Comparison of ENCODE assay signal across 8 mouse cellular contexts in the genomic region with DNA sequence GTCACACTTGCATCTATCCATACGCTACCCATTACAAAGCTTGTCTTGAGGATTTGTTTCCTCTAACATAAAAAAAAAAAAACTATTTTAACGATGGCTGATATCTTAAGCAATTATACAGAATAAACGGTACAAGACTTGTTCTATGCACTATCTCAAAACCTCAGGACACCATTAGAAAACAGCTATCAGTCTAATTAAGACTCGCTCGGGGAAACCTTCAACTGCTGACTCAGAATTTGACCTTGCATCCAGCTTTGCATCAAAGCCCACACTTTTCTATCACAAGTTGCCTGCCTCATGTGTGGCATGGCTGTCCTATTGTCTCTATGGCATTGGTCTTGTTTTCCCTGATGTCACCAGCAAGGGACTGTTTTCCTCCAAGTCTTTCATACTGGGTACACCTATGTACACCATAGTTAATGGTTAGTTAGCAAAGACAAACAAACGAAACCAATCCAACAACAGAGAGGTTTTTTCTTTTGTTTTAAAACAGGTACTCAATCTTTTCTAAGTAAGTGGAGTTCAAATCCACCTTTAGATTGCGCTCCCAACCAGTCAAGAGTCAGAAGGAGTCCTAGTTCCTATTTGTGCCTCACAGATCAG. TPM values are rescaled to one million over a fixed set of nuclear protein-coding genes. Genes with fewer than 3 reads are reported as not detected.
A peak's percentile ranks its signal among the peaks of the same experiment; 100 is the strongest.
DNase-seq lines count a peak whose midpoint lies in the region; ATAC-seq lines count a peak whose summit lies in the region.

No protein-coding gene starts in this region.

- peak overlapping the region; percentile 64 for H3K4me2 ChIP-seq in neural tube, embryonic 11.5 days (ENCODE audit: low read depth)
- H3K4me2 ChIP-seq in liver, embryonic 12.5 days = peak overlapping the region; percentile 79

- H3K27me3 ChIP-seq in neural tube, embryonic 11.5 days (ENCODE audit: control insufficient read depth, insufficient read depth, low read length) = no peaks in the 10 kb centered on the region
- no peaks in the 10 kb centered on the region for H3K27me3 ChIP-seq in liver, embryonic 12.5 days (replicated peaks)

- peak; percentile 22 to 72 for DNase-seq in adrenal gland, adult (ENCODE audit: inconsistent age in 2 of 2, low spot score in 1 of 2)
- DNase-seq in adrenal gland, postnatal 25 days = no peak
- no peak for DNase-seq in neural tube, embryonic 11.5 days (ENCODE audit: low spot score)
- DNase-seq in neural tube, embryonic 10.5 days (ENCODE audit: extremely low spot score, low spot score) = no peak
- no peak for DNase-seq in spleen, postnatal 36 days (ENCODE audit: low spot score in 2 of 2)
- DNase-seq in cerebellum, postnatal 25 days = no peak
- no peak for DNase-seq in thymus, postnatal 0 days (ENCODE audit: low spot score)

- no peaks in the 10 kb centered on the region for H3K9me3 ChIP-seq in neural tube, embryonic 11.5 days (ENCODE audit: control insufficient read depth, low read length)
- no peaks in the 10 kb centered on the region for H3K9me3 ChIP-seq in liver, embryonic 12.5 days (replicated peaks)

- 91% methylated on average over 7 of the region's 7 CpGs for WGBS in neural tube, embryonic 11.5 days
- 47% methylated on average over 7 of the region's 7 CpGs for WGBS in liver, embryonic 12.5 days (ENCODE audit: insufficient replicate concordance)

- H3K36me3 ChIP-seq in neural tube, embryonic 11.5 days (ENCODE audit: control insufficient read depth, insufficient read depth, low read length) = peaks cover 7% of the 10 kb centered on the region; the same call in 1 of the 2 replicates
- peaks cover 61% of the 10 kb centered on the region for H3K36me3 ChIP-seq in liver, embryonic 12.5 days

- H3K4me1 ChIP-seq in neural tube, embryonic 11.5 days (ENCODE audit: control insufficient read depth, insufficient read depth, low read length) = peaks cover 8% of the 10 kb centered on the region
- peaks cover 63% of the 10 kb centered on the region for H3K4me1 ChIP-seq in liver, embryonic 12.5 days

- no peak overlapping the region for H3K27ac ChIP-seq in neural tube, embryonic 11.5 days (ENCODE audit: low read depth, low read length)
- peak overlapping the region; percentile 95 for H3K27ac ChIP-seq in liver, embryonic 12.5 days

- H3K4me3 ChIP-seq in neural tube, embryonic 11.5 days (ENCODE audit: low read depth, low read length) = peak overlapping the region; percentile 67
- H3K4me3 ChIP-seq in liver, embryonic 12.5 days = peak overlapping the region; percentile 95

- no peak for ATAC-seq in neural tube, embryonic 11.5 days (ENCODE audit: insufficient read depth, low FRiP score, low TSS enrichment)
- no peak for ATAC-seq in liver, embryonic 12.5 days

- no peak overlapping the region for H3K9ac ChIP-seq in neural tube, embryonic 11.5 days (ENCODE audit: low read length)
- H3K9ac ChIP-seq in liver, embryonic 12.5 days = peak overlapping the region; percentile 97

RNA-seq across cellular contexts. Expression of gene Bag1, which starts 1.5 kb away (rescaled TPM):
- 276 and 283 TPM in 2 replicates for total RNA-seq in adrenal gland, postnatal 25 days (2021)
- 226 and 241 TPM in 2 replicates for polyA plus RNA-seq in neural tube, embryonic 11.5 days (2014; fragmentation: Nextera tagmentation; extraction: Ambion mirVana)
- 185 and 192 TPM in 2 replicates for polyA plus RNA-seq in liver, embryonic 12.5 days (2016; fragmentation: Nextera tagmentation; extraction: Ambion mirVana)
- 185 and 190 TPM in 2 replicates for polyA plus RNA-seq in thymus, postnatal 0 days (2015; fragmentation: Nextera tagmentation; extraction: Ambion mirVana)

RNA-seq across cellular contexts. Expression of gene Chmp5, which starts 1.6 kb away (rescaled TPM):
- 103 and 105 TPM in 2 replicates for total RNA-seq in adrenal gland, postnatal 25 days (2021)
- polyA plus RNA-seq in neural tube, embryonic 11.5 days (2014; fragmentation: Nextera tagmentation; extraction: Ambion mirVana) = 146 and 151 TPM in 2 replicates
- polyA plus RNA-seq in liver, embryonic 12.5 days (2016; fragmentation: Nextera tagmentation; extraction: Ambion mirVana) = 48.6 and 48.7 TPM in 2 replicates
- 131 and 141 TPM in 2 replicates for polyA plus RNA-seq in thymus, postnatal 0 days (2015; fragmentation: Nextera tagmentation; extraction: Ambion mirVana)

RNA-seq across cellular contexts. Expression of gene Nfx1, which starts 24.1 kb away (rescaled TPM):
- total RNA-seq in adrenal gland, postnatal 25 days (2021) = 86.1 and 90.5 TPM in 2 replicates
- polyA plus RNA-seq in neural tube, embryonic 11.5 days (2014; fragmentation: Nextera tagmentation; extraction: Ambion mirVana) = 91.5 and 91.8 TPM in 2 replicates
- polyA plus RNA-seq in liver, embryonic 12.5 days (2016; fragmentation: Nextera tagmentation; extraction: Ambion mirVana) = 53.5 and 55.7 TPM in 2 replicates
- 63.5 and 65.6 TPM in 2 replicates for polyA plus RNA-seq in thymus, postnatal 0 days (2015; fragmentation: Nextera tagmentation; extraction: Ambion mirVana)

RNA-seq across cellular contexts. Expression of gene Spink4, which starts 26.8 kb away (rescaled TPM):
- total RNA-seq in adrenal gland, postnatal 25 days (2021) = 5.2 and 10.7 TPM in 2 replicates
- polyA plus RNA-seq in neural tube, embryonic 11.5 days (2014; fragmentation: Nextera tagmentation; extraction: Ambion mirVana) = not detected in 2 replicates
- polyA plus RNA-seq in liver, embryonic 12.5 days (2016; fragmentation: Nextera tagmentation; extraction: Ambion mirVana) = 0.58 TPM in 1 of 2 replicates, not detected in the other
- polyA plus RNA-seq in thymus, postnatal 0 days (2015; fragmentation: Nextera tagmentation; extraction: Ambion mirVana) = 2.4 and 2.6 TPM in 2 replicates

Comparison
In these comparisons a context has a peak if more than half of its experiments do, and no peak if none do; other contexts are left out.
1. DNase-seq: peak in adrenal gland, adult (2 of 2); none in adrenal gland, postnatal 25 days (single experiment), neural tube, embryonic 11.5 days (single experiment), neural tube, embryonic 10.5 days (single experiment), spleen, postnatal 36 days (0 of 2), cerebellum, postnatal 25 days (0 of 2) and thymus, postnatal 0 days (single experiment).